Mouse (Mus musculus) liver, postnatal 0 days (tissue): ENCODE measurements around the gene Pkn1. TPM values are rescaled to one million over a fixed set of nuclear protein-coding genes. Genes with fewer than 3 reads are reported as not detected.

ENCODE experiments used
- ATAC-seq: fragments of 200-750 bp; cut with Nextera tagmentation; 2 replicates; pipeline ENCODE4 v1.8.0; 2017; ENCODE audit warnings: mild to moderate bottlenecking, moderate library complexity
- DNase-seq: peaks from one replicate; pipeline ENCODE4 v3.0.0-alpha.2; 2016
- H3K27ac ChIP-seq: fragments of 300-500 bp; sonication (generic); 2 replicates; pipeline ENCODE4 v1.5.1; 2014; ENCODE audit warnings: antibody characterized with exemption, moderate library complexity, mild to moderate bottlenecking, low read depth
- H3K27me3 ChIP-seq: fragments of 300-500 bp; sonication (generic); 2 replicates; pipeline ENCODE4 v1.6.1; 2014; ENCODE audit warnings: low read length, control low read depth, mixed read lengths; ENCODE audit not compliant: insufficient read depth
- H3K36me3 ChIP-seq: fragments of 300-500 bp; sonication (generic); replicated peaks from 2 replicates; pipeline ENCODE4 v1.6.1; 2014; ENCODE audit warnings: mild to moderate bottlenecking, control low read depth, low read length, moderate library complexity, mixed read lengths; ENCODE audit not compliant: insufficient read depth
- H3K4me1 ChIP-seq: fragments of 300-500 bp; sonication (generic); 2 replicates; pipeline ENCODE4 v1.6.1; 2014; ENCODE audit warnings: antibody characterized with exemption, mild to moderate bottlenecking, control low read depth; ENCODE audit not compliant: insufficient read depth
- H3K4me2 ChIP-seq: fragments of 300-500 bp; sonication (generic); 2 replicates; pipeline ENCODE4 v1.6.1; 2014; ENCODE audit warnings: low read depth, mild to moderate bottlenecking, low read length, moderate library complexity, mixed read lengths
- H3K4me3 ChIP-seq: fragments of 300-500 bp; sonication (generic); 2 replicates; pipeline ENCODE4 v1.5.1; 2014; ENCODE audit warnings: low read depth, low read length
- H3K9ac ChIP-seq: fragments of 300-500 bp; sonication (generic); replicated peaks from 2 replicates; pipeline ENCODE4 v1.6.1; 2014; ENCODE audit warnings: mild to moderate bottlenecking, moderate library complexity
- H3K9me3 ChIP-seq: fragments of 300-500 bp; sonication (generic); 2 replicates; pipeline ENCODE4 v1.6.1; 2016; ENCODE audit warnings: mild to moderate bottlenecking, control low read depth, low read length, mixed read lengths
- CTCF ChIP-seq: sonication (generic); IDR thresholded peaks from 2 replicates; pipeline ENCODE4 v1.5.1; 2016; ENCODE audit warnings: antibody characterized with exemption, low read depth
- EP300 ChIP-seq: IDR thresholded peaks from 2 replicates; pipeline ENCODE4 v1.6.1; 2016; ENCODE audit warnings: antibody characterized with exemption, low read depth, mild to moderate bottlenecking
- WGBS: fragments of 180-500 bp; shearing (Covaris S2); extraction: QIAGEN DNeasy Blood & Tissue Kit; methylation state at CpG from one replicate; pipeline ENCODE4 v1.1.7; 2014; ENCODE audit not compliant: insufficient replicate concordance; 5-methylcytosine and 5-hydroxymethylcytosine counted together
- polyA plus RNA-seq: library from polyadenylated mRNA; unstranded; fragments of >200 nt; fragmentation: Nextera tagmentation; extraction: Ambion mirVana; gene quantifications from 2 replicates; pipeline ENCODE4 v1.2.1, GENCODE M21; 2015

Pkn1 gene
- 8.5 TPM in 2 replicates for polyA plus RNA-seq

DNA sequence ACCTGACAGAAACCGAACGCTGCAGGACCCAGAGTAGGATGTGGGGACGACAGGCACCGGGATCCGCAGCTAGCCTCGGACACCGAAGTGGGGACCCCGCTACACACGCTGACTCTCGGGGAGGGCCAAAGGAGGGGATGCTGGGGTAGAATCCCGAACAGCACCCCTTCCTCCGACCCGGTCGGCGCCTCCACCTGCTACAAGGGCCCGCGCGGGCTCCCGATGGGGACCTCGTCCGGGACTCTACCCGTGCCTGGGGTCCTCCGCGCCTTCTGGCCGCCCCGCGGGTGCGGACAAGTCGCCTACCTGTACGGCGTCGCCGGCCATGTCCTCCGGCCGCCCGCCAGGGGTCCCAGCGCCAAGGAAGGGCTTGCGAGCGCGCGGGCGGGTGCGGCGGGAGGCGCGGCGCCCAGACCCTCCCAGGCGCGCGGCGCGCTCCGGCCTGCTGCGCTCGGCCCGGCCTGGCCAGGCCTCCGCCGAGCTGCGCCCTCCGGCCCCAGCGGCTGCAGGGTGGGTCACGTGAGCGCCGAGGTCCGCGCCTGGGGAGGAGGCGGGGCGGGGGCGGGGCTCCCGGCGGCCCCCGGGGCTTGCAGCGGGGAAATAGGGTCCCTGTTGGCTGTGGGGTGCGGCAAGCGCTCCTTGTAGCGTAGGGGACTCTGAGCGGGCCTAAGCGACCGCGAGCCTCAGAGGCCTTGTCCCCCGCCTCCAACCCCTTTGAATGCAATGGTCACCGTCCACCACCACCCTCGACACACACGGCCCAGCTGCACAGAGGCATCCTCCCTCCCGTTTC is at the start of gene Pkn1:
Gene Pkn1, minus strand, starts transcription at position 519 of the 793 bp plus-strand sequence.
- Histone ChIP-seq H3K4me2 (peak within 1 kb of the TSS; percentile 92), H3K27me3 (no peaks in the 10 kb centered on the region), H3K4me3 (peak within 1 kb of the TSS; percentile 80), H3K9me3 (no peaks in the 10 kb centered on the region), H3K4me1 (peaks cover 42% of the 10 kb centered on the region), H3K36me3 (no peaks in the 10 kb centered on the region), H3K27ac (peak within 1 kb of the TSS; percentile 90), H3K9ac (peak within 1 kb of the TSS; percentile 91)
- DNase-seq (peak; percentile 87), ATAC-seq (peak; percentile 82)
- WGBS = under 1% methylated on average over 54 of the region's 85 CpGs
- no peak for TF ChIP-seq CTCF
- TF ChIP-seq EP300 = no peak

DNA sequence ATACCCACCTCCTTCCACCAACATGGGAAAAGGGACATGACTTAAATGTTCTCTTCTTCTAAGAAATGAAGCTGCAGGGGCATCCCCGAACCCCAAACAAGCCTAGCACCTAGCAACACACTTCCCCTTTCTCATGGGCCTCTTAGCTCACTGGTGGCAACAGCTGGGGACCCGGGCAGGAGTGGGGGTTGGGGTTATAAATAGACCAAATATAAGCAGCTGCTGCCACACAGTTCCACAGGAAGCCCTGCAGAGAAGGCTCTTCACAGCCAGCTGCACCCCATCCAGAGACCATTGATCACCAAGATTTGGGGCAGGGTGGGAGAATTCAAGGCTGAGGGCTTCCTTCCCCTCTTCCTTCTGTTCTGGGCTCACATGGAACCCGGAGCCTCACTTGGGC is 49.7 kb upstream of the Pkn1 start:
- Histone ChIP-seq H3K27me3 (0 out of 2 replicates have a peak, but pooled peaks cover 9% of the 10 kb centered on the region), H3K27ac (peak overlapping the region; percentile 77), H3K9me3 (no peaks in the 10 kb centered on the region), H3K9ac (no peak overlapping the region), H3K36me3 (no peaks in the 10 kb centered on the region), H3K4me3 (no peak overlapping the region), H3K4me1 (peaks cover 10% of the 10 kb centered on the region), H3K4me2 (peak overlapping the region; percentile 71)
- no peak for TF ChIP-seq EP300
- ATAC-seq (peak; percentile 76), DNase-seq (peak; percentile 64)
- WGBS = 27% methylated on average over 3 of the region's 3 CpGs

DNA sequence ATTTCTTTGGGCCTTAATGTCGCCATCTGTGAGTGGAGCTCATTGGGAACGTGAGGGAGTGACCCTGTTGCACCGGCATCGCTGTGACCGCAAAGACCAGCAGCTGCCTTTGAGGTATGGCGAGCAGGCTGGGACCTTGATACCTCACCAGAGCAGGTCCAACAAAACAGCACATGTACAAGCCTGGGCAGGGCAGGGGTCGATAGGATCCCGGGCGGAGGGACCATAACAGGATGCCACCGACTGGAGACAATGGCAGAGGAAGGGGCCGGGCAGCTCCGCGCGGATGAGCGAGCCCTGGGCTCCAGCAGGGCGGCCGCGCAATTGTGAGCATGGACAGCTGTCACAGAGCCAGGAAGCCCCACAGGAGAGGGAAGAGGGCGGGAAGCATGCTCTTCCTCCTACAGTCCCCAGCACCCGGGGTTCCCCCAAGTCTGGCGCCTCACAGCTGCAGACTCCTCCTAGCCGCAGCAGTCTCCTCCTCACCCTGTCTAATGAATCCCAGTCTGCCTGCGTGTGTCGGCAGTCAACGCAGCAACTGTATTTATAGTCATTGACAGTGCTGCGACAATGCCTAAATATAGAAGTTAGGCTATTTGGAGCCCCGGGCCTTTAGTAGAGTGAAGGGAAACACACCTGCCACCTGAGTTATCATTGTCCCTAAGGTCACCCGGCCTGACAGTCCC is 48.8 kb upstream of the Pkn1 start:
- peak overlapping the region; percentile 71 for H3K4me2 ChIP-seq
- DNase-seq = peak; percentile 57
- peak overlapping the region; percentile 77 for H3K27ac ChIP-seq
- H3K9me3 ChIP-seq = no peaks in the 10 kb centered on the region
- TF ChIP-seq CTCF = 0 out of 2 replicates have a peak, but pooled peaks have one; percentile 8
- TF ChIP-seq EP300 = no peak
- 1% methylated on average over 23 of the region's 28 CpGs for WGBS
- no peaks in the 10 kb centered on the region for H3K36me3 ChIP-seq
- peaks cover 13% of the 10 kb centered on the region for H3K4me1 ChIP-seq
- peak; percentile 77 for ATAC-seq
- peak overlapping the region; percentile 27 for H3K4me3 ChIP-seq
- peak overlapping the region; percentile 34 for H3K9ac ChIP-seq
- H3K27me3 ChIP-seq = 0 out of 2 replicates have a peak, but pooled peaks cover 9% of the 10 kb centered on the region

DNA sequence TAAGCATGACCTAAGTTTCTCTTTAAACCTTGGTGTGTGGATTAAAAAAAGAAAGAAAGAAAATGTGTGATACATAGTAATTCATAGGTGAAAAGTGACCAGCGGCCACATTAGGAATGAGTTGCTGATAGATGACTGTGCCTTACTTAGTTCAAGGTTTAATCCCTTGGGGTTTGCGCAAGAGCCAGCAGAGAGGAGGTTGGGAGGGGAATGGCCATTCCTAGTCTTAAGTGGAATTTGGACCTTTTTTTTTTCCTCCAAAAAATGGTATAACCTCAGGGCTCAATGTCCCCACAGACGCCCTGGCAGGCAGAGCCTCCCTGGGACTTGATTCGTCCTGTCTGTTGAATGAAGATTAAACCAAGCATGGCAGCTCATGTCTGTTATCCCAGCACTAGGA is 45.1 kb upstream of the Pkn1 start:
- no peak for DNase-seq
- ATAC-seq = no peak
- Histone ChIP-seq H3K4me3 (no peak overlapping the region), H3K9ac (no peak overlapping the region), H3K27ac (no peak overlapping the region), H3K9me3 (no peaks in the 10 kb centered on the region), H3K4me2 (no peak overlapping the region), H3K4me1 (peaks cover 35% of the 10 kb centered on the region), H3K36me3 (no peaks in the 10 kb centered on the region), H3K27me3 (0 out of 2 replicates have a peak, but pooled peaks cover 9% of the 10 kb centered on the region)
- TF ChIP-seq EP300 (no peak), CTCF (no peak)
- 62% methylated on average over 4 of the region's 4 CpGs for WGBS

DNA sequence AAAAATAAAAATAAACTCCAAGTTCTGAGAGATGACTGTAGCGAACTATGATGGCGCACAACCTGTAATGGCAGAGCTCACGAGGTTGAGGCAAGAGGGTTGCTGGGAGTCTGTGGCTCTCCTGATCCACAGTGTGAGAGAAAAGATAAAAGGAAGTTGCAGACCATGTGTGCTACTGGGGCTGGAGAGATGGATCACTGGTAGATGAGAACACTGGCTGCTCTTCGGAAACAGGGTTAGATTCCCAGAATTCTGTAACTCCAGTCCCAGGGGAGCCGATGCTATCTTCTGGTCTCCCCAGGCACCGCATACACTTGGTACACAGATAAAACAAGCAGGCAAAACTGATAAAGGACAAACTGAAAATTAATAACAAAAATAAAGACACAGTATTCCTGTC is 44.0 kb upstream of the Pkn1 start:
- Histone ChIP-seq H3K36me3 (no peaks in the 10 kb centered on the region), H3K4me3 (no peak overlapping the region), H3K4me2 (no peak overlapping the region), H3K4me1 (peaks cover 42% of the 10 kb centered on the region), H3K27me3 (0 out of 2 replicates have a peak, but pooled peaks cover 7% of the 10 kb centered on the region), H3K9ac (no peak overlapping the region), H3K9me3 (no peaks in the 10 kb centered on the region), H3K27ac (0 out of 2 replicates have a peak overlapping the region, but pooled peaks have one; percentile 11)
- TF ChIP-seq CTCF = no peak
- no peak for TF ChIP-seq EP300
- ATAC-seq (no peak), DNase-seq (no peak)
- WGBS = 58% methylated on average over 6 of the region's 6 CpGs

DNA sequence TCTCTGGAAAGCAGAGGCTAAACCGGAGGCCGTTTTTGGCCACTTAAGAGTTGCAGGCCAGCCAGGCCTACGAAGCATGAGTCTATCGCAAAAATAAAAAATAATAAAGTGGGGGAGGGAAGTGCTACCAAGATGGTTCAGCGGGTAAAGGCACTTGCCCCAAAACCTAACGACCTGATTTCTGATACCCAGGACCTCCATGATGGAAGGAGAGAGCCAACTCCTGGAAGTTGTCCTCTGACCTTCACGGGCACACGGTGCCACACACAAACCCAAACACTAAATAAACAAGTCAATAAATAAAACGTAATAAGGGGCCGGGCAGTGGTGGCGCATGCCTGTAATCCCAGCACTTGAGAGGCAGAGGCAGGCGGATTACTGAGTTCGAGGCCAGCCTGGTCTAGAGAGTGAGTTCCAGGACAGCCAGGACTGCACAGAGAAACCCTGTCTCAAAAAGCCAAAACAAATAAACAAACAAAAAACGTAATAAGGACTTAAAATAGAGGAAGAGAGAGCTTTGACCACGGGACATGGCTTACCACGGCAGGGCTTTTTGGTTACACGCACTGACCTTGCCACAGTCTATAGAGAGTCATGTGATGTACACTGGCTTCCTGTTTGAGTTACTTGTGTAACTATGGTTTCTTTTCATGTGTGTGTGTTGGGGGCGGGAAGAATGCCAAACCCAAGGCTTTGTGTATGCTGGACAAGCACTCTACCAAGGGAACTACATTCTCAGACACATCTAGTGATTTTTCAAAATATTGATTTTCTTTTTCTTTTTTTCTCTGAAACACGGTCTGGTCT is 43.1 kb upstream of the Pkn1 start:
- TF ChIP-seq EP300 = 0 out of 2 replicates have a peak, but pooled peaks have one; percentile 9
- TF ChIP-seq CTCF = no peak
- Histone ChIP-seq H3K27ac (peak overlapping the region; percentile 89), H3K4me2 (peak overlapping the region; percentile 78), H3K4me1 (peaks cover 43% of the 10 kb centered on the region), H3K9me3 (no peaks in the 10 kb centered on the region), H3K27me3 (no peaks in the 10 kb centered on the region), H3K36me3 (no peaks in the 10 kb centered on the region), H3K9ac (peak overlapping the region; percentile 74), H3K4me3 (peak overlapping the region; percentile 60)
- DNase-seq (peak; percentile 53), ATAC-seq (peak; percentile 57)
- WGBS = 57% methylated on average over 19 of the region's 19 CpGs
